ENCODE assay signal across 16 mouse cellular contexts in the genomic region with DNA sequence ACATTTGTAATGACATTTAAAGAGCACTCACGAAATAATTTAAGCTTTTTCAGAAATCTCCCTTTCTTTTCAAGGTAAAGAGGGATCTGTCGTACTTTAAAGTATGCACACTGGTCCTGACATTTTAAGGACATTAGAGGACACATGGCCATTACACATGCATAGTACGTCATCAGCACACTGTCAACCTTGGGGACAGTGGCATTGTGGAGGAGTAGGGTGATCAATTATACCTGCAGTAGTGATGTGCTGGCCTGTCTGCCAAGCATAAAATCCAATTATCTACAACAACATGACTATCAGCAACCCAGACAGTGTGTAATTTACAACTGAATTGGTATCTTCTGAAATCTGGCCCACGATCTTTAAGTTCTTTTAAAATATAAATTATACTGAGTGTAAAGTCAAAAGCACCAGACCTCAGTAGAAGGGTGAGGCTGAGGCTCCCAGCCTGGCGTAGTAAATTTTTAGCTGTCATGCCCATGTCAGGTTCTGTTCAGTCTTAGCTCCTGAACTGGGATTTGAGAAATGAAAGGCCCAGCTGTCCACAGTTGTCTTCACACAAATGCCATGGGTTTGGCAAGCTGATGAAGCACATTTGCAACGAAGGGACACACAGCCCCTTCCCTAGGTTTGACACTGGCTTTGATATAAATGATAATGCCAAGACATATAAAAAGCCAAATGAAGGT. TPM values are rescaled to one million over a fixed set of nuclear protein-coding genes. Genes with fewer than 3 reads are reported as not detected.
A peak's percentile ranks its signal among the peaks of the same experiment; 100 is the strongest.
DNase-seq lines count a peak whose midpoint lies in the region; ATAC-seq and TF ChIP-seq lines count a peak whose summit lies in the region.
"Had no signal": no experiment of that assay in that cellular context is flagged by ENCODE, and none has a peak within 500 bp of the region (broad histone marks: within the 10 kb centered on the region; RNA-seq: fewer than 3 reads in every experiment).

No protein-coding gene starts in this region.

- DNase-seq in neural tube, embryonic 11.5 days (ENCODE audit: low spot score) = no peak
- no peak for DNase-seq in neural tube, embryonic 10.5 days (ENCODE audit: extremely low spot score, low spot score)
- no peak for DNase-seq in stomach, postnatal 0 days (ENCODE audit: low spot score)
- DNase-seq in layer of hippocampus, adult 2 months (ENCODE audit: low spot score in 2 of 2) = no peak
- DNase-seq in heart, adult 9 months (ENCODE audit: low spot score in 2 of 2) = no peak
- DNase-seq: cerebellum, adult 18-20 months; layer of hippocampus, adult 9-11 months; lung, adult 18-20 months had no signal

- TF ChIP-seq CTCF in stomach, postnatal 0 days (IDR thresholded peaks at IDR 0.05; ENCODE audit: low read depth) = no peak
- TF ChIP-seq CTCF in layer of hippocampus, adult 2 months (conservative IDR thresholded peaks at IDR 0.05) = no peak

- no peak overlapping the region for H3K4me3 ChIP-seq in intestine, embryonic 15.5 days (replicated peaks)
- H3K4me3 ChIP-seq in intestine, embryonic 16.5 days (ENCODE audit: low read length) = no peak overlapping the region
- no peak overlapping the region for H3K4me3 ChIP-seq in neural tube, embryonic 11.5 days (ENCODE audit: low read depth, low read length)
- H3K4me3 ChIP-seq in hindbrain, embryonic 15.5 days = no peak overlapping the region
- H3K4me3 ChIP-seq in stomach, postnatal 0 days (ENCODE audit: low read depth, low read length) = no peak overlapping the region
- H3K4me3 ChIP-seq in layer of hippocampus, adult 2 months = no peak overlapping the region
- H3K4me3 ChIP-seq: embryonic facial prominence, embryonic 15.5 days; heart, embryonic 15.5 days; limb, embryonic 15.5 days had no signal

- H3K4me2 ChIP-seq in intestine, embryonic 15.5 days (replicated peaks) = 0 out of 2 replicates have a peak overlapping the region, but pooled peaks have one; percentile 26
- H3K4me2 ChIP-seq in intestine, embryonic 16.5 days (ENCODE audit: low read depth, low read length) = no peak overlapping the region
- H3K4me2 ChIP-seq in neural tube, embryonic 11.5 days (ENCODE audit: low read depth) = no peak overlapping the region
- no peak overlapping the region for H3K4me2 ChIP-seq in hindbrain, embryonic 15.5 days
- H3K4me2 ChIP-seq in stomach, postnatal 0 days (replicated peaks; ENCODE audit: low read depth) = no peak overlapping the region
- H3K4me2 ChIP-seq: embryonic facial prominence, embryonic 15.5 days; heart, embryonic 15.5 days; limb, embryonic 15.5 days had no signal

- H3K9me3 ChIP-seq in intestine, embryonic 15.5 days = no peaks in the 10 kb centered on the region
- no peaks in the 10 kb centered on the region for H3K9me3 ChIP-seq in intestine, embryonic 16.5 days (ENCODE audit: control insufficient read depth, low read length)
- H3K9me3 ChIP-seq in neural tube, embryonic 11.5 days (ENCODE audit: control insufficient read depth, low read length) = no peaks in the 10 kb centered on the region
- H3K9me3 ChIP-seq in hindbrain, embryonic 15.5 days = no peaks in the 10 kb centered on the region
- no peaks in the 10 kb centered on the region for H3K9me3 ChIP-seq in stomach, postnatal 0 days (ENCODE audit: control insufficient read depth, low read length)
- H3K9me3 ChIP-seq: heart, embryonic 15.5 days; limb, embryonic 15.5 days had no signal

- no peak for ATAC-seq in intestine, embryonic 15.5 days
- no peak for ATAC-seq in intestine, embryonic 16.5 days
- no peak for ATAC-seq in neural tube, embryonic 11.5 days (ENCODE audit: insufficient read depth, low FRiP score, low TSS enrichment)
- 0 out of 2 replicates have a peak, but pooled peaks have one; percentile 15 for ATAC-seq in hindbrain, embryonic 15.5 days (ENCODE audit: low FRiP score, low read depth)
- 0 out of 2 replicates have a peak, but pooled peaks have one; percentile 4 for ATAC-seq in stomach, postnatal 0 days (ENCODE audit: low FRiP score, low TSS enrichment)

- TF ChIP-seq EP300 in stomach, postnatal 0 days (optimal IDR thresholded peaks at IDR 0.05) = no peak

- H3K9ac ChIP-seq in intestine, embryonic 15.5 days = no peak overlapping the region
- no peak overlapping the region for H3K9ac ChIP-seq in intestine, embryonic 16.5 days (ENCODE audit: low read depth, low read length)
- no peak overlapping the region for H3K9ac ChIP-seq in neural tube, embryonic 11.5 days (ENCODE audit: low read length)
- H3K9ac ChIP-seq in hindbrain, embryonic 15.5 days = no peak overlapping the region
- no peak overlapping the region for H3K9ac ChIP-seq in stomach, postnatal 0 days (ENCODE audit: low read length)
- H3K9ac ChIP-seq: embryonic facial prominence, embryonic 15.5 days; heart, embryonic 15.5 days; limb, embryonic 15.5 days had no signal

- 59% methylated on average over 6 of the region's 6 CpGs for WGBS in intestine, embryonic 15.5 days
- WGBS in intestine, embryonic 16.5 days = 59% methylated on average over 6 of the region's 6 CpGs
- WGBS in neural tube, embryonic 11.5 days = 59% methylated on average over 6 of the region's 6 CpGs
- 51% methylated on average over 6 of the region's 6 CpGs for WGBS in hindbrain, embryonic 15.5 days
- WGBS in stomach, postnatal 0 days = 68% methylated on average over 6 of the region's 6 CpGs

- H3K36me3 ChIP-seq in intestine, embryonic 15.5 days = no peaks in the 10 kb centered on the region
- H3K36me3 ChIP-seq in intestine, embryonic 16.5 days (ENCODE audit: control insufficient read depth, insufficient read depth, low read length) = no peaks in the 10 kb centered on the region
- no peaks in the 10 kb centered on the region for H3K36me3 ChIP-seq in neural tube, embryonic 11.5 days (ENCODE audit: control insufficient read depth, insufficient read depth, low read length)
- no peaks in the 10 kb centered on the region for H3K36me3 ChIP-seq in hindbrain, embryonic 15.5 days
- H3K36me3 ChIP-seq in stomach, postnatal 0 days (ENCODE audit: control insufficient read depth, insufficient read depth, low read length) = no peaks in the 10 kb centered on the region
- H3K36me3 ChIP-seq: embryonic facial prominence, embryonic 15.5 days; heart, embryonic 15.5 days; limb, embryonic 15.5 days had no signal

- peak overlapping the region; percentile 17; the same call in 1 of the 2 replicates for H3K27ac ChIP-seq in intestine, embryonic 15.5 days
- H3K27ac ChIP-seq in intestine, embryonic 16.5 days (ENCODE audit: low read length) = no peak overlapping the region
- peak overlapping the region; percentile 56; the same call in 1 of the 2 replicates for H3K27ac ChIP-seq in neural tube, embryonic 11.5 days (ENCODE audit: low read depth, low read length)
- 0 out of 2 replicates have a peak overlapping the region, but pooled peaks have one; percentile 23 for H3K27ac ChIP-seq in hindbrain, embryonic 15.5 days (replicated peaks)
- H3K27ac ChIP-seq in stomach, postnatal 0 days (replicated peaks) = no peak overlapping the region
- H3K27ac ChIP-seq in layer of hippocampus, adult 2 months = no peak overlapping the region
- H3K27ac ChIP-seq: embryonic facial prominence, embryonic 15.5 days; heart, embryonic 15.5 days; limb, embryonic 15.5 days had no signal

- H3K4me1 ChIP-seq in intestine, embryonic 15.5 days (replicated peaks) = 0 out of 2 replicates have a peak, but pooled peaks cover 4% of the 10 kb centered on the region
- no peaks in the 10 kb centered on the region for H3K4me1 ChIP-seq in intestine, embryonic 16.5 days (ENCODE audit: control insufficient read depth, insufficient read depth, low read length)
- H3K4me1 ChIP-seq in neural tube, embryonic 11.5 days (ENCODE audit: control insufficient read depth, insufficient read depth, low read length) = peaks cover 3% of the 10 kb centered on the region
- H3K4me1 ChIP-seq in hindbrain, embryonic 15.5 days (replicated peaks) = peaks cover 3% of the 10 kb centered on the region; the same call in 1 of the 2 replicates
- H3K4me1 ChIP-seq in stomach, postnatal 0 days (replicated peaks; ENCODE audit: control insufficient read depth, insufficient read depth) = no peaks in the 10 kb centered on the region
- H3K4me1 ChIP-seq: limb, embryonic 15.5 days had no signal

- H3K27me3 ChIP-seq in intestine, embryonic 15.5 days (replicated peaks) = no peaks in the 10 kb centered on the region
- H3K27me3 ChIP-seq in intestine, embryonic 16.5 days (replicated peaks; ENCODE audit: control insufficient read depth, insufficient read depth, low read length) = no peaks in the 10 kb centered on the region
- no peaks in the 10 kb centered on the region for H3K27me3 ChIP-seq in neural tube, embryonic 11.5 days (ENCODE audit: control insufficient read depth, insufficient read depth, low read length)
- H3K27me3 ChIP-seq in hindbrain, embryonic 15.5 days = no peaks in the 10 kb centered on the region
- H3K27me3 ChIP-seq in stomach, postnatal 0 days (ENCODE audit: control insufficient read depth, insufficient read depth, low read length) = no peaks in the 10 kb centered on the region
- H3K27me3 ChIP-seq: embryonic facial prominence, embryonic 15.5 days; heart, embryonic 15.5 days; limb, embryonic 15.5 days had no signal

RNA-seq across cellular contexts. Expression of gene Bean1, which starts 20.7 kb away (rescaled TPM):
- 1.00 and 1.3 TPM in 2 replicates for polyA plus RNA-seq in intestine, embryonic 15.5 days (2015; fragmentation: Nextera tagmentation; extraction: Ambion mirVana)
- polyA plus RNA-seq in intestine, embryonic 16.5 days (2015; fragmentation: Nextera tagmentation; extraction: Ambion mirVana) = 0.82 and 1.1 TPM in 2 replicates
- 1.7 and 2.1 TPM in 2 replicates for polyA plus RNA-seq in neural tube, embryonic 11.5 days (2014; fragmentation: Nextera tagmentation; extraction: Ambion mirVana)
- 7.1 and 7.4 TPM in 2 replicates for polyA plus RNA-seq in hindbrain, embryonic 15.5 days (2015; fragmentation: Nextera tagmentation; extraction: Ambion mirVana)
- polyA plus RNA-seq in stomach, postnatal 0 days (2015; fragmentation: Nextera tagmentation; extraction: Ambion mirVana) = 0.81 and 0.88 TPM in 2 replicates
- total RNA-seq in layer of hippocampus, adult 2 months (2021) = 1 to 10 TPM; 5.3 to 5.4 TPM
- total RNA-seq: megakaryocyte progenitor cell, adult 5-6 weeks; MEL had no signal

RNA-seq across cellular contexts. Expression of gene Tk2, which starts 57.4 kb away (rescaled TPM):
- polyA plus RNA-seq in intestine, embryonic 15.5 days (2015; fragmentation: Nextera tagmentation; extraction: Ambion mirVana) = 14.2 and 15.3 TPM in 2 replicates
- 13.4 and 14.0 TPM in 2 replicates for polyA plus RNA-seq in intestine, embryonic 16.5 days (2015; fragmentation: Nextera tagmentation; extraction: Ambion mirVana)
- 34.4 and 36.4 TPM in 2 replicates for polyA plus RNA-seq in neural tube, embryonic 11.5 days (2014; fragmentation: Nextera tagmentation; extraction: Ambion mirVana)
- polyA plus RNA-seq in hindbrain, embryonic 15.5 days (2015; fragmentation: Nextera tagmentation; extraction: Ambion mirVana) = 48.2 and 49.6 TPM in 2 replicates
- 11.0 and 13.4 TPM in 2 replicates for polyA plus RNA-seq in stomach, postnatal 0 days (2015; fragmentation: Nextera tagmentation; extraction: Ambion mirVana)
- total RNA-seq in layer of hippocampus, adult 2 months (2021) = 10 to 100 TPM; 36.9 to 37.6 TPM

RNA-seq across cellular contexts. Expression of gene Cklf, which starts 59.7 kb away (rescaled TPM):
- 37.2 and 41.4 TPM in 2 replicates for polyA plus RNA-seq in intestine, embryonic 15.5 days (2015; fragmentation: Nextera tagmentation; extraction: Ambion mirVana)
- 27.6 and 30.6 TPM in 2 replicates for polyA plus RNA-seq in intestine, embryonic 16.5 days (2015; fragmentation: Nextera tagmentation; extraction: Ambion mirVana)
- 30.8 and 35.3 TPM in 2 replicates for polyA plus RNA-seq in neural tube, embryonic 11.5 days (2014; fragmentation: Nextera tagmentation; extraction: Ambion mirVana)
- polyA plus RNA-seq in hindbrain, embryonic 15.5 days (2015; fragmentation: Nextera tagmentation; extraction: Ambion mirVana) = 35.7 TPM in 2 replicates
- polyA plus RNA-seq in stomach, postnatal 0 days (2015; fragmentation: Nextera tagmentation; extraction: Ambion mirVana) = 24.1 and 25.3 TPM in 2 replicates
- 1 to 10 TPM; 8.0 to 8.7 TPM for total RNA-seq in layer of hippocampus, adult 2 months (2021)

Comparison
In these comparisons a context has a peak if more than half of its experiments do, and no peak if none do; other contexts are left out.
1. H3K27ac ChIP-seq: peak in intestine, embryonic 15.5 days (single experiment), neural tube, embryonic 11.5 days (single experiment) and hindbrain, embryonic 15.5 days (single experiment); none in intestine, embryonic 16.5 days (single experiment), stomach, postnatal 0 days (single experiment) and layer of hippocampus, adult 2 months (single experiment).
2. ATAC-seq: peak in hindbrain, embryonic 15.5 days (single experiment) and stomach, postnatal 0 days (single experiment); none in intestine, embryonic 15.5 days (single experiment), intestine, embryonic 16.5 days (single experiment) and neural tube, embryonic 11.5 days (single experiment).